Mouse (Mus musculus) megakaryocyte, embryonic 14.5 days (primary cell): ENCODE results near the gene 4921507P07Rik.

Source experiments
- FLI1 ChIP-seq: IDR thresholded peaks from 2 replicates; pipeline ENCODE4 v1.6.1; 2012; ENCODE audit warnings: low read length, inconsistent platforms, mixed read lengths
- GATA1 ChIP-seq: IDR thresholded peaks from 3 replicates; pipeline ENCODE4 v1.6.1; 2012; ENCODE audit warnings: mixed read lengths, low read length, inconsistent platforms, borderline replicate concordance

- TF ChIP-seq GATA1, result no peak
- no peak for TF ChIP-seq FLI1
Measured at GRCm38 (mm10) chr6:50598560-50598959, 2.1 kb upstream of the 4921507P07Rik start.
